Mouse (Mus musculus) embryonic facial prominence, embryonic 12.5 days (tissue): Measurements from ENCODE around the gene Fam129c. TPM values are rescaled to one million over a fixed set of nuclear protein-coding genes. Genes with fewer than 3 reads are reported as not detected.
A peak's percentile ranks its signal among the peaks of the same experiment; 100 is the strongest.

Experiments
- ATAC-seq: fragments of 200-750 bp; cut with Nextera tagmentation; 2 replicates; pipeline ENCODE4 v1.8.0; 2017; ENCODE audit not compliant: insufficient number of reproducible peaks, insufficient read depth, low FRiP score, low TSS enrichment
- H3K27ac ChIP-seq: fragments of 300-500 bp; sonication (generic); 2 replicates; pipeline ENCODE4 v1.5.1; 2016; ENCODE audit warnings: mild to moderate bottlenecking
- H3K27me3 ChIP-seq: fragments of 300-500 bp; sonication (generic); 2 replicates; pipeline ENCODE4 v1.6.1; 2016; ENCODE audit warnings: mild to moderate bottlenecking, moderate library complexity
- H3K36me3 ChIP-seq: fragments of 300-500 bp; sonication (generic); 2 replicates; pipeline ENCODE4 v1.6.1; 2016; ENCODE audit warnings: mild to moderate bottlenecking
- H3K4me1 ChIP-seq: fragments of 300-500 bp; sonication (generic); 2 replicates; pipeline ENCODE4 v1.6.1; 2016
- H3K4me2 ChIP-seq: fragments of 300-500 bp; sonication (generic); replicated peaks from 2 replicates; pipeline ENCODE4 v1.6.1; 2016; ENCODE audit warnings: mild to moderate bottlenecking, moderate library complexity
- H3K4me3 ChIP-seq: fragments of 300-500 bp; sonication (generic); 2 replicates; pipeline ENCODE4 v1.5.1; 2016; ENCODE audit warnings: mild to moderate bottlenecking
- H3K9ac ChIP-seq: fragments of 300-500 bp; sonication (generic); 2 replicates; pipeline ENCODE4 v1.6.1; 2016; ENCODE audit warnings: mild to moderate bottlenecking, moderate library complexity
- H3K9me3 ChIP-seq: fragments of 300-500 bp; sonication (generic); 2 replicates; pipeline ENCODE4 v1.6.1; 2016; ENCODE audit warnings: mild to moderate bottlenecking, moderate library complexity
- WGBS: fragments of 180-500 bp; shearing (Covaris S2); methylation state at CpG from one replicate; pipeline ENCODE4 v1.1.7; 2016; 5-methylcytosine and 5-hydroxymethylcytosine counted together
- polyA plus RNA-seq: library from polyadenylated mRNA; unstranded; fragments of >200 nt; fragmentation: Nextera tagmentation; extraction: Ambion mirVana; gene quantifications from 2 replicates; pipeline ENCODE4 v1.2.1, GENCODE M21; 2016

The Fam129c gene
- polyA plus RNA-seq, 1 experiment from 2014 or later = 4.5 TPM

DNA sequence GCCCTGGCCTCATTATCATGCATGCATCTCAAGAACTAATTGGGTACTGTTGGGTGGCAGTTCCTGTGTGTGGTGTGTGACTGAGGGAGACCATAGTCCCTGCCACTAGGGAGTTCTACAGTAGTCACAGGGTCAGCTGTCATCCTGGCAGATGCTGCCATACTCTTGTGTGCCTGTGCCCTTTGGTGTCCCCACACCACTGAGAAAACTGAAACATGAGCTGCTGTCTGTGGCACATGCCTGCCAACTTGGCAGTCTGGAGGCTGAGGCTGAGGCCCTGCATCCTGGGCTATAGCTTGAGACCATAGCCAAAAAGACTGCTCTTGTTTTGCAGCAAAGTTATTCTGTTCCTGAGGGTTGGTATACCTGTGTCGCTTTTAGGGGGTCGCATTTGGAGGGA, 22.3 kb downstream of the Fam129c start:
- Histone ChIP-seq H3K27ac (no peak overlapping the region), H3K9me3 (peaks cover 15% of the 10 kb centered on the region), H3K4me3 (no peak overlapping the region), H3K4me1 (no peaks in the 10 kb centered on the region), H3K36me3 (peaks cover 94% of the 10 kb centered on the region), H3K27me3 (no peaks in the 10 kb centered on the region), H3K4me2 (no peak overlapping the region), H3K9ac (no peak overlapping the region)
- 95% methylated on average over 2 of the region's 2 CpGs for WGBS
- ATAC-seq = no peak

DNA sequence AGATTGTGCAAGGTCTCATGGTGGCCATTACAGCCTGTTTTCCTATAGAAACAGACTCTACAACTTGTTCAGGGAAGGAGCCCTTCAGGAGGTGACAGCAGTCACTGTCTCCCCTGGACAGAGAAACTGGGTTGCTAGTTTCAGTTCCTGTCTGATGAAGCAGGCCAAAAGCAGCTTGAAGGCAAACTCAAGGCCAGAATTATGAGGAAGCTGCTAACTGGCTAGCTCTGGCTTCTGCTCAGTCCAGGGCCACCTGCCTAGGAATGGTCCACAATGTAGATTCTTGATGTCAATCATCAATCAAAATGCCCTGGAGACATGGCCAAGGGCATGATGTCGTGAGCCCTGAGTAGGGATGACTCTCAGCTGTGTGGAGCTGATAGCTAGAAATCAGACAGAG, 27.6 kb downstream of the Fam129c start:
- Histone ChIP-seq H3K27ac (no peak overlapping the region), H3K4me2 (no peak overlapping the region), H3K4me1 (peaks cover 20% of the 10 kb centered on the region), H3K9ac (no peak overlapping the region), H3K36me3 (peaks cover 60% of the 10 kb centered on the region), H3K4me3 (no peak overlapping the region), H3K9me3 (peaks cover 15% of the 10 kb centered on the region), H3K27me3 (peaks cover 7% of the 10 kb centered on the region)
- no peak for ATAC-seq
- WGBS = 85% methylated on average over 1 of the region's 1 CpGs

DNA sequence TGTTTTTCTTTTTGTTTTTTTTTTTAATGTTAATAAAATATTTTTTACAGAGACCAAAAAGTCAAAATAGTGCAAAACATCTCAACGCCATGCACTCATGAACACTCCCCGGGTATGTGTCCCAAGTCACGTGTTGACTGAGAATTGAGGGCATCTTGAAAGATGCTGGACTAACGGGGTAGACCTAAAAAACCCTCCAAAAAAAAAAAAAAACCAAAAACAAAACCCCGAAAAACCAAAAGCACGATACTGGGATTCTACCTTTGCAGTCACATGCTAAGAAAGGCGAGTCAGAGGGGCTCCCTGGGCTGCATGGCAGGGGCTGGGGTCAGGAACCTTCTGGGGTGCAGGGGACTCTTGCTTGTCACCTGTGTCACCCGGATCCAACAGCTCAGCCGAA, 29.3 kb downstream of the Fam129c start:
- H3K9me3 ChIP-seq = peaks cover 15% of the 10 kb centered on the region
- H3K4me2 ChIP-seq = no peak overlapping the region
- no peak for ATAC-seq
- H3K4me1 ChIP-seq = peaks cover 20% of the 10 kb centered on the region
- no peak overlapping the region for H3K27ac ChIP-seq
- peaks cover 43% of the 10 kb centered on the region for H3K36me3 ChIP-seq
- H3K9ac ChIP-seq = no peak overlapping the region
- H3K27me3 ChIP-seq = peaks cover 21% of the 10 kb centered on the region
- no peak overlapping the region for H3K4me3 ChIP-seq
- 86% methylated on average over 9 of the region's 9 CpGs for WGBS

DNA sequence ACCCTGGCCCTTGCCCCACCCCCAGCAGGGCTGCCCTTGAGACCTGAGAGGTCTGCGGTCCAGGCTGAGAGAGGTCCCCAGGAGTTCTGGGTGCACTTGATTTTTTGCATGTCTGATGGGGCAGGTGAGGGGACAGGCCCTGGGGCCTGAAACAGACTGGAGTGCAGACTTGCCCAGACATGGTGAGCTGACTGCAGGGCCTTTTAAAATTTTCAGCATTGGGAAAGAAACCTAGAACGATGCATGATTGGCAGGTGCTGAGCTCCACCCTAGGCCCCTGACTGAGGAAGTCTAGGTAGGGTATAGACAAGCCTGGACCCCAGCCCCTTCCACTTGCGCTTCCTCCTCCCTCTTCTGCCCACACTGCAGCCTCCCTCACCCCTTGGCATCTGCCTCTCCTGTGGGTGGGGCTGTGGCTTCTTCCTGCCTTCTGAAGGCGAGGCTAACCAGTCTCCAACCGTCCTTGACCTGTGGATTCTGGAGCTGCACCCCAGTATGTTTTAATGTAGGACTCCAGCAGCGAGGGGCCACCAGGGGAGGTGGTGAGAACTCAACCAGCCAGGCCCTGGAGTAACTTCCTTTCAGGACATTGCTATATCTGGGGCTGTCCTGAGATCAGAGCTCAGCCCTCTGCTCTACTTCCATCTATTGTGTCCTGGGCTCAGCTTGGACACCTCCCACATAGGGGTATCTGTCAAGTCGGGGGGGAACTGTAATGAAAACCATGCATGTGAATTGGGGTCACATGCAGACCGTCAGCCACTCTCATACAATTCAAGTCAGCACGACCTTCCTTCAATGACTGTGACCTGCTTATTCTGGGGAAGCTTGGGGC, 30.0 kb downstream of the Fam129c start:
- Histone ChIP-seq H3K4me1 (peaks cover 20% of the 10 kb centered on the region), H3K9ac (no peak overlapping the region), H3K27ac (peak overlapping the region; percentile 50), H3K36me3 (peaks cover 36% of the 10 kb centered on the region), H3K9me3 (peaks cover 8% of the 10 kb centered on the region), H3K4me2 (no peak overlapping the region), H3K27me3 (peaks cover 21% of the 10 kb centered on the region), H3K4me3 (no peak overlapping the region)
- 46% methylated on average over 9 of the region's 9 CpGs for WGBS
- ATAC-seq = no peak

DNA sequence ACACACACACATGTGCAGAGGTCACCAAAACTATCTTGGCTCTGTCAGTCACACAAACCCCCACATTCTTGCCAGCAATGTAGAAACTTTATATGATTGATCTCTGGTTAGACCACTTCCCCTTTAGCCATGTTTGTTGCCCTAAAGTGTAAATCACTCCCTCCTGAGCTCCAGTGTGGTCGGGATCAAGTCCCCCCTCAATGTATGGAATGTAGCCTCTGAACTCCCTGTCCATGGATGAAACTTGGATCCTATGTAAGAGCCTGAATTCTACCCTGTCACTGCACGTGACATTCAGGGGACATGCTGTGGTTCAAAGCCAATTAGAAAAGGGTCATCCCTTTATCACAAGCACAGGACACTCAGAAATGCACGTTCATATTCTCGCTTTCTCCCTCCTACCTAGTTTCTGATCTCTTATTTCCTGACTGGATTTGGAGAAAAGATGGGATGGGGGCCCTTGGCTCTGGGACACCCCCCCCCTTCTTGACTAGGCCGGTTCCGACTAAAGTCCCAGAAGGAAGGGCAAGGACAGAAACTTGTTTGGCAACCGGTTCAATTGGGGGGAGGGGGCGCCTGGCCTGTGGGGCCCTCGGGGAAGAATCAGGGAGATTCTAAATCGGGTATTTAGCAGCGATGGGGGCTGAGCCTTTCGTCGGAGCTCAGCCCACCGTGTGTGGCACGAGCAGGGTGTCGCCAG, 31.1 kb downstream of the Fam129c start:
- H3K9ac ChIP-seq = peak overlapping the region; percentile 68
- peaks cover 20% of the 10 kb centered on the region for H3K4me1 ChIP-seq
- peak overlapping the region; percentile 87 for H3K4me2 ChIP-seq
- peaks cover 7% of the 10 kb centered on the region; the same call in 1 of the 2 replicates for H3K9me3 ChIP-seq
- WGBS = 7% methylated on average over 16 of the region's 16 CpGs
- H3K36me3 ChIP-seq = peaks cover 25% of the 10 kb centered on the region
- H3K27ac ChIP-seq = peak overlapping the region; percentile 76
- H3K27me3 ChIP-seq = peaks cover 32% of the 10 kb centered on the region
- ATAC-seq = no peak
- H3K4me3 ChIP-seq = peak overlapping the region; percentile 57

DNA sequence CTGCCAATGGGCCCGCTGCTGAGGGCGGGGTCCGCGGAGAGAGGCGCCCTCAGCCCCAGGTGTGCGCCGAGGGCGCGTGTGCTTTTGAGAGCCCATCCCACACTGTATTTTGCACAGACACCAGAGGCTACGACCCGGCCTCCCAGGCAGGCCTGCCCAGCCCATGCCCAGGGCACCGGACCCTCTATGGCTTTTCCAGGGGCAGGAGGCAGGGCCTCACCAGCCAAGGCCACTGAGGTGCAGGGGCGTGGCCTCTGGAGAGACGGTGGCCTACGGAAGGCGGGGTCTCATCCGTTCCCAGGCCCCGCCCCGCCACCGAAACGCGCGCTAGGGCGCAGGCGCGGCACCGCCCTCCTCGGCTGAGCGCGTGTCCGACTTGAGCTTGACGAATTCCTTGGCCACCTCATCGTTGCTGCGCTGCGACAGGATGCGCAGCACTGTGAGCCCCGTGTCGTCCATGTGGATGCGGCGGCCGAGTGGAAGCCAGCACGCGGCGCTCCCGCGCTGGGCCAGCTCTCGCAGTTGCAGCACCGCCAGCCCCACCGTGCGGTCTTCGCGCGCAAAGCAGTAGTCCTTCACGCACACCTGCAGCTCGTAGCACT, 31.7 kb downstream of the Fam129c start:
- peak overlapping the region; percentile 68 for H3K9ac ChIP-seq
- peak overlapping the region; percentile 76 for H3K27ac ChIP-seq
- ATAC-seq = peak; percentile 82
- under 1% methylated on average over 55 of the region's 55 CpGs for WGBS
- H3K4me2 ChIP-seq = peak overlapping the region; percentile 87
- peaks cover 19% of the 10 kb centered on the region for H3K36me3 ChIP-seq
- peaks cover 35% of the 10 kb centered on the region for H3K27me3 ChIP-seq
- peak overlapping the region; percentile 57 for H3K4me3 ChIP-seq
- H3K4me1 ChIP-seq = peaks cover 22% of the 10 kb centered on the region
- H3K9me3 ChIP-seq = peaks cover 7% of the 10 kb centered on the region; the same call in 1 of the 2 replicates

DNA sequence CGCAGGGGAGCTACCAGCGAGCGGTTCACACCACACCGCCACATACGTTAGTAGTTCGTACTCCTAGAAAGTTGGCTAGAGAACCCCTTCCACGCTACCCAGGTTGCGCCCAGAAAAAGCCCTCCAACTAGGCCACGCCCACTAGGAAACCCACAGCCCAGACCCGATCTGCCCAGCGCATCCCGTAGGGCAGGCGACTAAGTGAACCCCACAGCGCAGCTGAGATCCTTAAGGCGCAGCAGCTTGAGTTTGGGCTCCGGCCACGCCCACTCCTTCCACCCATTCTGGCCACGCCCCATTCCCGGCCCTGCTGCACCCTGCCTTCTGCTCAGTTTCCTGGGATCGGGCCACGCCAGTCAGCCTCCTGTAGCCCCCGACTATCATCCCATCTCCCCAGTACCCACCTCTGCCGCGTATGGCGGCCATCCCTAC, 32.3 kb downstream of the Fam129c start:
- peaks cover 35% of the 10 kb centered on the region for H3K27me3 ChIP-seq
- H3K4me3 ChIP-seq = peak overlapping the region; percentile 57
- peak overlapping the region; percentile 87 for H3K4me2 ChIP-seq
- H3K9me3 ChIP-seq = peaks cover 7% of the 10 kb centered on the region; the same call in 1 of the 2 replicates
- 4% methylated on average over 25 of the region's 25 CpGs for WGBS
- peaks cover 13% of the 10 kb centered on the region; the same call in 1 of the 2 replicates for H3K36me3 ChIP-seq
- H3K9ac ChIP-seq = peak overlapping the region; percentile 68
- H3K4me1 ChIP-seq = peaks cover 28% of the 10 kb centered on the region
- 0 out of 2 replicates have a peak overlapping the region, but pooled peaks have one; percentile 76 for H3K27ac ChIP-seq
- peak; percentile 42 for ATAC-seq

DNA sequence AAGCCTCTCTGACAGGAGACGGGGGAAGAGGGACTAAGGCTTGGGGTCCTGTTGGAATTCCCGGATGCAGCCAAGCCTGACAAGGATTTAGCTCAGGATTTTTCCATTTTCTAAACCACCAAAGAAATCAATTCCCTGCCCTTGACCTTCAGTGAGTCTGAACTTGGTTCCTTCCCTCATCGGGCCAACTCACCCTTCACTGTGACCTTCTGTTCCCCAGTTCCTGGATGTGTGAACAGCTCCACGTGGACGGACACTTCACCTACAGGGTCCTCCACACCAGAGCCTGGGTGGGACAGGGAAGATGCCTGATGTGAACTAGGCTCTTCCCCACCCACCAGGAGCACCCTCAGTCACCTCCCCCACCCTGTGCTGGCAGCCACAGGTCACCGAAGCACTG, 33.3 kb downstream of the Fam129c start:
- H3K4me3 ChIP-seq = no peak overlapping the region
- H3K4me2 ChIP-seq = no peak overlapping the region
- 83% methylated on average over 6 of the region's 6 CpGs for WGBS
- ATAC-seq = no peak
- peaks cover 39% of the 10 kb centered on the region for H3K27me3 ChIP-seq
- no peak overlapping the region for H3K27ac ChIP-seq
- H3K36me3 ChIP-seq = peaks cover 5% of the 10 kb centered on the region; the same call in 1 of the 2 replicates
- H3K9ac ChIP-seq = no peak overlapping the region
- H3K9me3 ChIP-seq = peaks cover 7% of the 10 kb centered on the region; the same call in 1 of the 2 replicates
- peaks cover 28% of the 10 kb centered on the region for H3K4me1 ChIP-seq

DNA sequence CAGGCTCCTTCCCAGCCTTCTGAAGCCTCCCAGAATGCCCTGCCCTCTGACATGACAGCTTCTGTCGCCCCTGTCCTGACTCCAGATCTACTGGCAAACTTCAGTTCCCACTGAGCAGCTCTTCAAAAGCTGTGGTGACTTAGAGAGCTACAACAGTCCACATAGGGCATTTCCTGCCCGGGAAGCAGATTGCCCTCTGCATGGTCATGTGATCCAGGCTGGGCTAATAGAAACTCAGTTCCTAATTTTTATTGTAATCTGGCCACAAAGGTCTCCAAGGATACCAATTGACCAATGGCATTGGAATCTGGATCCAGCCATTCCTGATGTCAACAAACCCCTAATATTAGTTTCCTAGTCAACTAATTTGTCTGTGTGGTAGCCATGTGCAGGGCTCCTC, 34.4 kb downstream of the Fam129c start:
- peaks cover 28% of the 10 kb centered on the region for H3K4me1 ChIP-seq
- 71% methylated on average over 2 of the region's 2 CpGs for WGBS
- no peaks in the 10 kb centered on the region for H3K36me3 ChIP-seq
- ATAC-seq = no peak
- H3K27me3 ChIP-seq = peaks cover 40% of the 10 kb centered on the region
- no peak overlapping the region for H3K27ac ChIP-seq
- no peak overlapping the region for H3K9ac ChIP-seq
- H3K4me3 ChIP-seq = no peak overlapping the region
- H3K4me2 ChIP-seq = no peak overlapping the region
- H3K9me3 ChIP-seq = peaks cover 7% of the 10 kb centered on the region; the same call in 1 of the 2 replicates

DNA sequence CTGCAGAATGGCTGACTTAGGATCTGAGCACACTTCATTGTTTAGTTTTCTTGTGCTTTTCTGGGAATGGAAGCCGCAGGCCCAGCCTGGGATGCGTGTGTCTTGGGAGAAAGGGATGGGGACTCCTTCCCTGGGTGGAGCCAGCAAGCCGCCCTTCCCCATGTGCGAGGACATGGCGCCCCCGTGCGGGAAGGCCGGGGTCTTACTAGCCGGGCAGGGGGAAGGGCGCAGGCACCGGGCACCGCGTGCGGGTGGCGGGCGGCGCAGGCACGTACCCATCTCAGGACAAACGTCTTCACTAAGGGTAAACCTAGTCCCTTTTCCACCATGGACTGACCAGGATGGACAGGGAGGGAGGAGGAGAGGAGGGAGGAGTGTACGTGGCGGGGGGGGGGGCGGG, 35.7 kb downstream of the Fam129c start:
- Histone ChIP-seq H3K27me3 (peaks cover 40% of the 10 kb centered on the region), H3K36me3 (no peaks in the 10 kb centered on the region), H3K27ac (no peak overlapping the region), H3K9me3 (peaks cover 7% of the 10 kb centered on the region; the same call in 1 of the 2 replicates), H3K4me1 (peaks cover 20% of the 10 kb centered on the region), H3K4me3 (no peak overlapping the region), H3K4me2 (peak overlapping the region; percentile 41; the same call in 1 of the 2 replicates), H3K9ac (no peak overlapping the region)
- WGBS = 12% methylated on average over 19 of the region's 22 CpGs
- no peak for ATAC-seq

DNA sequence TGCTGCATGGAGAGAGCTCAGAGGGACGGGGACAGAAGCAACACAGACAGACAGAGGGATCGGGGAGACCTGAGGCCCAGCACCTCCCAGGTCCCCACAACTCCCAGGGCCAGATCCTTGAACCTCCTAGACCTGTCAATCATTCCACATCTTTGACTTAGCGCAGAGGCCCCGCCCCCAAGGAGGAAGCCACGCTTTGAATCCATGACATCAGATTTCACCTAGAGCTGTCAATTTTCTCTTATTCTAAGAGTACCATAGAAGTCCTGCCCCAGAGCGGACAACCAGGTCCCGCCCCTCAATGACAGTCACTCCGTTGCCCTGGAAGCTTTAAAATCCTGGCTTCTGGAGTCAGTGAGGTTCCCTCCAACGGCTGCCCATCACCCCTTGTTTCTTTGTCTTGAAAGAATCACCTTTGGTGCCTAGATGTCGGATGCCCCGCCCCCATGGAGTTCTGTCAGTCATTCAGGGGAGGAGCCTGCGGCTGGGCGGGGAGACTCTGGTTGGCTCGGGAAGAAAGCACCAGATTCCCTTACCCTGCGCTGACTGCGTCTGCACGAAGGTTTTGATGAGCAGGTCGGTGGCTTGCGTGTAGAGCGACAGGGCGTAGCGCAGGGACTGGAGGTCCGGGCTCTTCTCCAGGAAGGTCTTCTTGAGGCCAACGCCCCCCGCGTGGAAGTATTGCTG, 36.7 kb downstream of the Fam129c start:
- Histone ChIP-seq H3K36me3 (no peaks in the 10 kb centered on the region), H3K4me1 (peaks cover 11% of the 10 kb centered on the region; the same call in 1 of the 2 replicates), H3K27me3 (peaks cover 41% of the 10 kb centered on the region), H3K4me2 (peak overlapping the region; percentile 41), H3K9ac (no peak overlapping the region), H3K27ac (no peak overlapping the region), H3K9me3 (peaks cover 7% of the 10 kb centered on the region; the same call in 1 of the 2 replicates), H3K4me3 (peak overlapping the region; percentile 12; the same call in 1 of the 2 replicates)
- no peak for ATAC-seq
- 1% methylated on average over 26 of the region's 26 CpGs for WGBS
